Mouse (Mus musculus): ENCODE measurements around the gene Slc35b2.

Gene Slc35b2

DNA sequence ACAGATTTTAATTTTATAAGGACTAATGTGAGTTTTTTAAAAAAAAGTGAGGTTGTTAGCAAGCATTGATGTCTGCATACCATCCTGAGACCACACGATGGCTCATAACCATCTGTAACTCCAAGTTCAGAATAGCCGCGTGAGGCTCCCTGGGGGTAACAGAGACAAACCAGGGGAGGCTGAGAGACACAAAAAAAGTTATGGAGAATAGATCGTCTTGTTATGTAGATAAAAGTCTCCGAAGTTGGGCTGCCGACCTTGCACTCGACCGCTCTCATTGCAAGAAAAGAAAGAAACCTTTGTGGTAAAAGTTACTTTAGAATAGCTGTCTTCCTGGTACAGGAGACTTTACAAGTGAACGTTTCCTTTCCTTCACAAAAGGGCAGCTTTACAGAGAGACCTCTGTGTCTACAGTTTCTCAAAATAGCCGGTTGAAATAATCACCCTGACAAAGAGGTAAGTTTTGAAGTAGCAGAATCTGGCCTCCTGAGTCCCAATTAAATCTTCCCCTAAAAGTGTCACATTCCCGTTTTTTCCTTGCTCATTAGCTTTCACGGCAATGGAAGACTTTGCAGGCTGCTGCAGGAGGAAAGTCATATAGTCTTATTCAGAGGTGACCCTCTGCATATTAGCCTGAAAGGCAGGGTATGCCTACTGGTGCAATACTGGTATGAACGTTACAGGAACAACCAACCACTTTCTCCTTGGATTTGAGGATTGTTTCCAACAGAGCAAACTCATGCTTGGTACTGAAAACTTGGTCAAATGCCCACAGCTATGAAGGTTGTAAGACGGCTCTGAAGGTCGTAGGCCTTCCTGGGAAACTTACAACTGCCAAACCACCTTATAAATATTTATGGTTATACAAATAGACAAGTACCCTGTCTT, 43.6 kb downstream of the Slc35b2 start:
- no peak for DNase-seq

DNA sequence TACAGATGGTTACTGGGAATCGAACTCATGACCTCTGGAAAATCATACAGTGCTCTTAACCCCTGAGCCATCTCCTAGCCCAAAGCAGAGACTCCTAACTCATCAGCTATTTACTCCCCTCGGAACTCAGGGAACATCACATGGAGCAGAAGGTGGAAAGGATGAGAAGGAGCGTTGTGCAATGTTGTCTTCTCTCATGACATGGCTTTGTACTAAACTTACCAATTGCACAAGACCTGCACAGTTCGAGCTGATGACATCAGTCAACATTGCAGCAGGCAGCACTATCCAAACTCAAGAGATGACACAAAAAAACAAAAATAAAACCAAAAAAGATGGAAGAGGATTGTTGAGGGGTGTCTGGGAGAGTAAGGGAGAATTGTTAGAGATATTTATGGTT, 44.7 kb downstream of the Slc35b2 start:
- no peak for DNase-seq

DNA sequence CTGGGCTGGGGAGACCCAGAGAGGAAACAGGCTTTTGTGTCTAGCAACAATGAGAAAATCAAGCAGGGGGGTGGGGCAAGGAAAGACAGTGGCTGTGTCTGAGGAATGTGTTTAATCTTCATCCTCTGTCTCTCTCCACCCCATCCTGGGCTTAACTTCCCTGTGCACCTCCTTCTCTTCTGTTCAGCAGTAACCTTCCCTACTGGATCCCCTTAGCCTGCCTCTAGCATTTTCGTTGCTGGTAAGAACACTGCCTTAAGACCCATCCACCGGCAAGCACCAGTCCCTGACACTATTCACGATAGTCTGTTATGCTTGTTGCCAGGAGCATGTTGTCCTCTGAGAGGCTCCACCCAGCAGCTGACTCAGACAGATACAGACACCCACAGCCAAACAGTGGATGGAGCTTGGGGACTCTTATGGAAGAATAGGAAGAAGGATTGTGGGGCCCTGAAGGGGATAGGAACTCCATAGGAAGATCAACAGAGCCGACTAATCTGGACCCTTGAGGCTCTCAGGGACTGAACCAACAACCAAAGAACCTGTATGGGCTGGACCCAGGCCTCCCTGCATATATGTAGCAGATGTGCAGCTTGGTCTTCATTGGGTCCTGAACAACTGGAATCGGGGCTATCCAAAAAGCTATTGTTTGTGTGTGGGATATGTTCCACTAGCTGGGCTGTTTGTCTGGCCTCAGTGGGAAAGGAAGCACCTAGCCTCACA, 46.6 kb downstream of the Slc35b2 start:
- no peak for DNase-seq

DNA sequence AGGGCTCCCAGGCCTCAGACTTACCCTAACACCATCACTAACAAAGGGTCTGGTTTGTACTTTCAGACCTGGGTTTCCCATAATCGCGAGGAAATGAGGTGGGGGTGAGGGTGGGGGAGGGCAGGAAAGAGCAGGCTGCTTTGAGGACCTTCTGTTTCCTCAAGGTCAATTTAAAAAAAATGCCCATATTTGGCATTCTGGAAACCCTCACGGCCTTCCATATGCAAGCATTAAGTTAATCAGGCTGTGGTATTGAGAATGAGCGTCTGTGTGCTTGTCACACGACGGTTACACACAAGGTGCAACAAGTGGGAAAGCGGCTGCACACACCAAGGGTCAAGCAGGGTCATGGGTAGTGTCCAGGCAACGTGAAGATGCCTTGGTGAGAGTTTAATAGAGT, 48.3 kb downstream of the Slc35b2 start:
- DNase-seq: no peak

GRCm38 (mm10) chr17:45612921-45613320, 49.2 kb downstream of the Slc35b2 start:
- DNase-seq: no peak

DNA sequence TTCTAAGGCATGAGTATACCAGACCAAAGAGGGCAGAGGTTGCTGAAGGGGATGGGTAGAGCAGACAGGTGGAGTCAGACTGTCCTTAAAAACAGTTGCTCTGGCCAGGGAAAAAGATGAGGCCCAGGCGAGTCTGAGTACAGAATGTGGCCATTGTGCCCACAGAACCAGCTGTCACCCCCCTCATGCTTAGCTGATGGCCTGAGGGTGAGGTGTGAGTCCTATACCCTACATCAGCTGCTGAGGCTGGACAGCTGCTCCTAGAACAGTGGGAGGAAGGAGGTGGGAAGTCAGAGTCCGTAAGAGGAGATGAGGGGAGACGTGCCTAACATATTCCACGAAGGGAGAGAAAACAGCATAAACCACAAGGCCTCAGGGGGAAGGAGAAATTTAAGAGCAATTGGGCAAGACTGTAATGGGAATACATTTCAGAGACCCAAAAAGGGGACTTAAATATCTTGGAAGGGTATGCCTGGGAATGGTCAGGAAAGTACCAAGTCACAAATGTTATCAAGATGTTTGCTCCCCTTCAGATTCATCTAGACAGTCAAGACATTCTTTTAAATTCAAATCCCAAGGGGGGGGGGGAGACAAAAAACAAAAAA, 52.5 kb downstream of the Slc35b2 start:
- no peak for DNase-seq

- no peak for DNase-seq
Measured at GRCm38 (mm10) chr17:45616679-45617078, 53.0 kb downstream of the Slc35b2 start.
